ENCODE assay signal across 17 mouse cellular contexts in the genomic region with DNA sequence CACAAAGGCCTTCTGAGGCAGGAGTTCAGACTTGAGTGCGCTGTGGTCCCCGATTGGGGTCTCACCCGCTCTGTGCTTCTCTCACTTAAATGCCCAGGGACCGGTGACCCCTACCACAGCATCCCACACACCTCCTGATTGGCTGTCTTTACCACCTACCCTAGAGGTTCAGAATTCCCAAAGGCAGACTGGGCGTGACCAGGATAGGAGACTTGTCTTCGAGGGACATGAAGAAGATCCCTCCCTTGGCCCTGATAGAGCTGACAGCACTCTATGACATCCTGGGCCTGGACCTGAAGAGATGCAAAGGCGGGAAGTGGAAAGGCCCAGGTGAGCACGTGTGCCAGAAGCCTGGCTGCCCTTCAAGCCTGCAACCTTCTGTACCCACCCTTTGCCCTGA. TPM values are rescaled to one million over a fixed set of nuclear protein-coding genes. Genes with fewer than 3 reads are reported as not detected.
DNase-seq lines count a peak whose midpoint lies in the region; ATAC-seq lines count a peak whose summit lies in the region.
"Had no signal": no experiment of that assay in that cellular context is flagged by ENCODE, and none has a peak within 500 bp of the region (broad histone marks: within the 10 kb centered on the region; RNA-seq: fewer than 3 reads in every experiment).

No protein-coding gene starts in this region.

- ATAC-seq in forebrain, embryonic 13.5 days, result 0 out of 2 replicates have a peak, but pooled peaks have one; percentile 8
- no peak for ATAC-seq in forebrain, embryonic 14.5 days
- ATAC-seq in hindbrain, embryonic 15.5 days (ENCODE audit: low FRiP score, low read depth), result 0 out of 2 replicates have a peak, but pooled peaks have one; percentile 3
- ATAC-seq in midbrain, embryonic 12.5 days (ENCODE audit: low FRiP score, low read depth), result 0 out of 2 replicates have a peak, but pooled peaks have one; percentile 41
- no peak for ATAC-seq in midbrain, embryonic 16.5 days
- ATAC-seq in neural tube, embryonic 13.5 days (ENCODE audit: low read depth), result peak; percentile 47; the same call in 1 of the 2 replicates

- no peak overlapping the region for H3K9ac ChIP-seq in forebrain, embryonic 13.5 days
- H3K9ac ChIP-seq in forebrain, embryonic 14.5 days (ENCODE audit: low read length), result no peak overlapping the region
- no peak overlapping the region for H3K9ac ChIP-seq in hindbrain, embryonic 15.5 days
- H3K9ac ChIP-seq in midbrain, embryonic 12.5 days (replicated peaks), result no peak overlapping the region
- no peak overlapping the region for H3K9ac ChIP-seq in midbrain, embryonic 16.5 days (ENCODE audit: low read depth, low read length)
- no peak overlapping the region for H3K9ac ChIP-seq in neural tube, embryonic 13.5 days
- H3K9ac ChIP-seq: embryonic facial prominence, embryonic 12.5 days; heart, embryonic 15.5 days had no signal

- H3K27ac ChIP-seq in forebrain, embryonic 13.5 days, result no peak overlapping the region
- H3K27ac ChIP-seq in forebrain, embryonic 14.5 days (ENCODE audit: low read depth, low read length), result no peak overlapping the region
- H3K27ac ChIP-seq in hindbrain, embryonic 15.5 days (replicated peaks), result no peak overlapping the region
- H3K27ac ChIP-seq in hindbrain, embryonic 10.5 days, result no peak overlapping the region
- no peak overlapping the region for H3K27ac ChIP-seq in midbrain, embryonic 12.5 days (replicated peaks)
- no peak overlapping the region for H3K27ac ChIP-seq in midbrain, embryonic 16.5 days (ENCODE audit: low read length)
- no peak overlapping the region for H3K27ac ChIP-seq in neural tube, embryonic 13.5 days (replicated peaks)
- H3K27ac ChIP-seq: embryonic facial prominence, embryonic 12.5 days; heart, embryonic 15.5 days had no signal

- WGBS in forebrain, embryonic 13.5 days, result 84% methylated on average over 8 of the region's 8 CpGs
- 78% methylated on average over 8 of the region's 8 CpGs for WGBS in forebrain, embryonic 14.5 days
- WGBS in hindbrain, embryonic 15.5 days, result 87% methylated on average over 8 of the region's 8 CpGs
- WGBS in hindbrain, embryonic 10.5 days, result 76% methylated on average over 8 of the region's 8 CpGs
- 81% methylated on average over 8 of the region's 8 CpGs for WGBS in midbrain, embryonic 12.5 days
- 74% methylated on average over 8 of the region's 8 CpGs for WGBS in midbrain, embryonic 16.5 days
- whole genome bisulfite sequencing in neural tube, embryonic 13.5 days, result 83% methylated on average over 8 of the region's 8 CpGs

- no peak overlapping the region for H3K4me3 ChIP-seq in forebrain, embryonic 13.5 days
- H3K4me3 ChIP-seq in forebrain, embryonic 14.5 days (ENCODE audit: low read depth, low read length), result no peak overlapping the region
- no peak overlapping the region for H3K4me3 ChIP-seq in hindbrain, embryonic 15.5 days
- no peak overlapping the region for H3K4me3 ChIP-seq in hindbrain, embryonic 10.5 days
- H3K4me3 ChIP-seq in midbrain, embryonic 12.5 days, result no peak overlapping the region
- no peak overlapping the region for H3K4me3 ChIP-seq in midbrain, embryonic 16.5 days (ENCODE audit: low read depth, low read length)
- H3K4me3 ChIP-seq in neural tube, embryonic 13.5 days, result no peak overlapping the region
- H3K4me3 ChIP-seq: embryonic facial prominence, embryonic 12.5 days; heart, embryonic 15.5 days had no signal

- 0 out of 2 replicates have a peak, but pooled peaks cover 5% of the 10 kb centered on the region for H3K9me3 ChIP-seq in forebrain, embryonic 13.5 days (replicated peaks)
- no peaks in the 10 kb centered on the region for H3K9me3 ChIP-seq in forebrain, embryonic 14.5 days (replicated peaks; ENCODE audit: control insufficient read depth, low read length)
- H3K9me3 ChIP-seq in hindbrain, embryonic 15.5 days, result no peaks in the 10 kb centered on the region
- 0 out of 2 replicates have a peak, but pooled peaks cover 3% of the 10 kb centered on the region for H3K9me3 ChIP-seq in hindbrain, embryonic 10.5 days
- 0 out of 2 replicates have a peak, but pooled peaks cover 4% of the 10 kb centered on the region for H3K9me3 ChIP-seq in midbrain, embryonic 12.5 days
- H3K9me3 ChIP-seq in midbrain, embryonic 16.5 days (replicated peaks; ENCODE audit: control insufficient read depth, low read length, poor library complexity, severe bottlenecking), result no peaks in the 10 kb centered on the region; the same call in 1 of the 2 replicates
- H3K9me3 ChIP-seq in neural tube, embryonic 13.5 days, result no peaks in the 10 kb centered on the region
- H3K9me3 ChIP-seq: heart, embryonic 15.5 days had no signal

- no peaks in the 10 kb centered on the region for H3K36me3 ChIP-seq in forebrain, embryonic 13.5 days (ENCODE audit: poor library complexity, severe bottlenecking)
- no peaks in the 10 kb centered on the region for H3K36me3 ChIP-seq in forebrain, embryonic 14.5 days (ENCODE audit: control insufficient read depth, insufficient read depth, low read length)
- H3K36me3 ChIP-seq in hindbrain, embryonic 15.5 days, result no peaks in the 10 kb centered on the region
- no peaks in the 10 kb centered on the region for H3K36me3 ChIP-seq in hindbrain, embryonic 10.5 days
- H3K36me3 ChIP-seq in midbrain, embryonic 12.5 days, result no peaks in the 10 kb centered on the region
- H3K36me3 ChIP-seq in midbrain, embryonic 16.5 days (ENCODE audit: control insufficient read depth, insufficient read depth, low read length), result no peaks in the 10 kb centered on the region
- no peaks in the 10 kb centered on the region for H3K36me3 ChIP-seq in neural tube, embryonic 13.5 days
- H3K36me3 ChIP-seq: embryonic facial prominence, embryonic 12.5 days; heart, embryonic 15.5 days had no signal

- no peak overlapping the region for H3K4me2 ChIP-seq in forebrain, embryonic 13.5 days
- no peak overlapping the region for H3K4me2 ChIP-seq in forebrain, embryonic 14.5 days (ENCODE audit: low read length)
- H3K4me2 ChIP-seq in hindbrain, embryonic 15.5 days, result no peak overlapping the region
- no peak overlapping the region for H3K4me2 ChIP-seq in midbrain, embryonic 12.5 days (replicated peaks)
- no peak overlapping the region for H3K4me2 ChIP-seq in midbrain, embryonic 16.5 days (ENCODE audit: low read length)
- no peak overlapping the region for H3K4me2 ChIP-seq in neural tube, embryonic 13.5 days
- H3K4me2 ChIP-seq: embryonic facial prominence, embryonic 12.5 days; heart, embryonic 11.5 days; heart, embryonic 15.5 days had no signal

- H3K27me3 ChIP-seq in forebrain, embryonic 13.5 days, result no peaks in the 10 kb centered on the region
- no peaks in the 10 kb centered on the region for H3K27me3 ChIP-seq in forebrain, embryonic 14.5 days (replicated peaks; ENCODE audit: control insufficient read depth, insufficient read depth, low read length)
- H3K27me3 ChIP-seq in hindbrain, embryonic 15.5 days, result no peaks in the 10 kb centered on the region
- H3K27me3 ChIP-seq in hindbrain, embryonic 10.5 days (ENCODE audit: insufficient read depth, poor library complexity, severe bottlenecking), result no peaks in the 10 kb centered on the region
- 0 out of 2 replicates have a peak, but pooled peaks cover 2% of the 10 kb centered on the region for H3K27me3 ChIP-seq in midbrain, embryonic 12.5 days
- H3K27me3 ChIP-seq in midbrain, embryonic 16.5 days (ENCODE audit: control insufficient read depth, insufficient read depth, low read depth, low read length), result no peaks in the 10 kb centered on the region
- H3K27me3 ChIP-seq in neural tube, embryonic 13.5 days, result no peaks in the 10 kb centered on the region
- H3K27me3 ChIP-seq: embryonic facial prominence, embryonic 12.5 days; Patski had no signal

- DNase-seq in forebrain, embryonic 14.5 days (ENCODE audit: low spot score), result no peak
- DNase-seq in hindbrain, embryonic 10.5 days (ENCODE audit: low spot score), result no peak
- no peak for DNase-seq in neural tube, embryonic 10.5 days (ENCODE audit: extremely low spot score, low spot score)
- DNase-seq: gastrocnemius, postnatal 36 days; kidney, adult 11 months had no signal

- H3K4me1 ChIP-seq in forebrain, embryonic 13.5 days, result no peaks in the 10 kb centered on the region
- H3K4me1 ChIP-seq in forebrain, embryonic 14.5 days (ENCODE audit: control insufficient read depth, insufficient read depth, low read length), result no peaks in the 10 kb centered on the region
- H3K4me1 ChIP-seq in hindbrain, embryonic 15.5 days (replicated peaks), result peaks cover 3% of the 10 kb centered on the region; the same call in 1 of the 2 replicates
- H3K4me1 ChIP-seq in hindbrain, embryonic 10.5 days (replicated peaks), result peaks cover 7% of the 10 kb centered on the region; the same call in 1 of the 2 replicates
- H3K4me1 ChIP-seq in midbrain, embryonic 12.5 days, result peaks cover 2% of the 10 kb centered on the region; the same call in 1 of the 2 replicates
- peaks cover 2% of the 10 kb centered on the region; the same call in 1 of the 2 replicates for H3K4me1 ChIP-seq in midbrain, embryonic 16.5 days (ENCODE audit: control insufficient read depth, insufficient read depth, low read length)
- H3K4me1 ChIP-seq in neural tube, embryonic 13.5 days (replicated peaks), result no peaks in the 10 kb centered on the region
- H3K4me1 ChIP-seq: embryonic facial prominence, embryonic 12.5 days; heart, embryonic 15.5 days had no signal

RNA-seq across cellular contexts. Expression of gene Arhgap40, which starts 22.0 kb away (rescaled TPM):
- polyA plus RNA-seq in forebrain, embryonic 13.5 days (2015; fragmentation: Nextera tagmentation; extraction: Ambion mirVana), result 0.25 and 0.28 TPM in 2 replicates
- 0.44 and 0.48 TPM in 2 replicates for polyA plus RNA-seq in forebrain, embryonic 14.5 days (2014; fragmentation: Nextera tagmentation; extraction: Ambion mirVana)
- polyA plus RNA-seq in hindbrain, embryonic 15.5 days (2015; fragmentation: Nextera tagmentation; extraction: Ambion mirVana), result 0.88 and 0.93 TPM in 2 replicates
- polyA plus RNA-seq in hindbrain, embryonic 10.5 days (2016; fragmentation: Nextera tagmentation; extraction: Ambion mirVana), result 0.27 TPM in 1 of 2 replicates, not detected in the other
- polyA plus RNA-seq in midbrain, embryonic 12.5 days (2016; fragmentation: Nextera tagmentation; extraction: Ambion mirVana), result 0.46 and 0.51 TPM in 2 replicates
- 1.4 and 1.5 TPM in 2 replicates for polyA plus RNA-seq in midbrain, embryonic 16.5 days (2015; fragmentation: Nextera tagmentation; extraction: Ambion mirVana)
- polyA plus RNA-seq in neural tube, embryonic 13.5 days (2015; fragmentation: Nextera tagmentation; extraction: Ambion mirVana), result 0.92 and 1.4 TPM in 2 replicates
- polyA plus RNA-seq: activated CD4-positive, CD25-positive, alpha-beta regulatory T cell, adult 4 months; heart, embryonic 11.5 days; heart, embryonic 15.5 days had no signal

RNA-seq across cellular contexts. Expression of gene Adig, which starts 32.1 kb away (rescaled TPM):
- polyA plus RNA-seq in forebrain, embryonic 13.5 days (2015; fragmentation: Nextera tagmentation; extraction: Ambion mirVana), result not detected in 2 replicates
- not detected in 2 replicates for polyA plus RNA-seq in forebrain, embryonic 14.5 days (2014; fragmentation: Nextera tagmentation; extraction: Ambion mirVana)
- polyA plus RNA-seq in hindbrain, embryonic 15.5 days (2015; fragmentation: Nextera tagmentation; extraction: Ambion mirVana), result not detected in 2 replicates
- not detected in 2 replicates for polyA plus RNA-seq in hindbrain, embryonic 10.5 days (2016; fragmentation: Nextera tagmentation; extraction: Ambion mirVana)
- not detected in 2 replicates for polyA plus RNA-seq in midbrain, embryonic 12.5 days (2016; fragmentation: Nextera tagmentation; extraction: Ambion mirVana)
- not detected in 2 replicates for polyA plus RNA-seq in midbrain, embryonic 16.5 days (2015; fragmentation: Nextera tagmentation; extraction: Ambion mirVana)
- polyA plus RNA-seq in neural tube, embryonic 13.5 days (2015; fragmentation: Nextera tagmentation; extraction: Ambion mirVana), result not detected in 2 replicates
- polyA plus RNA-seq: activated CD4-positive, CD25-positive, alpha-beta regulatory T cell, adult 4 months; cortical plate, adult 2 months; embryonic facial prominence, embryonic 12.5 days; heart, embryonic 11.5 days; heart, embryonic 15.5 days; intestine, embryonic 14.5 days; Patski had no signal

Comparison
In these comparisons a context has a peak if more than half of its experiments do, and no peak if none do; other contexts are left out.
1. ATAC-seq: peak in forebrain, embryonic 13.5 days (single experiment), hindbrain, embryonic 15.5 days (single experiment), midbrain, embryonic 12.5 days (single experiment) and neural tube, embryonic 13.5 days (single experiment); none in forebrain, embryonic 14.5 days (single experiment) and midbrain, embryonic 16.5 days (single experiment).